Mouse (Mus musculus) megakaryocyte, adult 5-6 weeks (primary cell): ENCODE results near the gene Rcan2. TPM values are rescaled to one million over a fixed set of nuclear protein-coding genes. Genes with fewer than 3 reads are reported as not detected.
A peak's percentile ranks its signal among the peaks of the same experiment; 100 is the strongest.

Experiments used
- ATAC-seq: 2 replicates; pipeline ENCODE4 v1.8.0; 2016; ENCODE audit warnings: mild to moderate bottlenecking, inconsistent platforms; ENCODE audit not compliant: poor library complexity, severe bottlenecking
- total RNA-seq, 2 experiments: library from RNA; stranded (forward) in 1 of 2; stranded (reverse) in 1 of 2; fragments of 153-499, 151-499 nt in 1 of 2; fragments of 221-1000, 200-1000 nt in 1 of 2; gene quantifications; 2 replicates each; pipeline versions ENCODE4 v1.2.3 to v1.2.4; 2015 to 2017

Rcan2 gene
- total RNA-seq, 2 experiments from 2014 or later: not detected

DNA sequence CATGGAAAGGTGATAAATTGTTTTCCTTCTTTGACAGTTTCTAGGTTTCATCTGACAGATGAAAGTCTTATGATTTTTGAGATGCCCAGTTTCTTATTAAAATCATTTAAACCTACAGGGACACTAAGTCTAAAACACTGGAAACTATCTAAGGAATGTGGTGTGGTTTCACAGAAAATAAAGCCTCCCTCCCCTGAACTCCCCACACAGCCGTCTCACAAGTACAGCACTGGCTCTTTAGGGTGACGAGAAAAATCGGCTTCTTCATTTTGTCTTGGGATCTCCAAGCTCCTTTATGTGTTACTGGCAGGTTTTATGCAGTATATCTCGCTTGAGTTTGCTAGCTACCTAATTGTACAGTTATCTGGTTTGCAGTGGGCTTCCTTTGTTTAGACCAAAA, 210.8 kb downstream of the Rcan2 start:
- no peak for ATAC-seq

DNA sequence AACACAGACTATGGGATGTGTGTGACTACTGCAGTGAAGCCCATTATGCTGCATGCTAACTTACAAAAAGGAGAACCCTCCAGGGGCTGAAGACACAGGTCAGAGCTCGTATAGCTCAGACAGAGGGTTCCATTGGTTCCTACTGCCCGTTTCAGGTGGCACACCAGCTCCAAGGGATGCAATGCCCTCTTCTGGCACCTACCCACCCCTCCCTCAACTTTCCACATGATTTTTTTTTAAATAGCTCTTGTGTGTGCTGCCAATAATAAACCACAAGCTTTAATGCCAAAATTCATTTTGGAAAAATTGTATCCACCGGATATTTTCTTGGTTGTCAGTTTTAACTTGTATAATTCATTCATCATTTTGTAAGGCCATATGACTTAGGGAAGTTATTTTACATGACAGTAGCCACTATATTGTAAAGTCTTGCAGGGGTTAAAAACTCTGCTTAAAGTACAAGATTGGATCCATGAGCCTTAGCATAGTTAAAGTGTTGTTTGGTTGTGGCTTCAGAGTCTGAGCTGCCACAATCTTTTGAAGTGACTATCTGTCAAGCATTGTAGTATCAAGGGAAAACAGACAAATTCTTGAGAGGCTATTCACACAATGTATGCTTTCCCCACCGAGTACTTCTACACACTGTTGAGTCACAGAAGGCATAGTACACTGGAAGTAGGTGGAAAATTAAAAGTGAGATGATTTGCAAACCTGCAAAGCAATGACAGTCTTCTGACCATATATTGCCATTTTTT, 212.8 kb downstream of the Rcan2 start:
- ATAC-seq: no peak

DNA sequence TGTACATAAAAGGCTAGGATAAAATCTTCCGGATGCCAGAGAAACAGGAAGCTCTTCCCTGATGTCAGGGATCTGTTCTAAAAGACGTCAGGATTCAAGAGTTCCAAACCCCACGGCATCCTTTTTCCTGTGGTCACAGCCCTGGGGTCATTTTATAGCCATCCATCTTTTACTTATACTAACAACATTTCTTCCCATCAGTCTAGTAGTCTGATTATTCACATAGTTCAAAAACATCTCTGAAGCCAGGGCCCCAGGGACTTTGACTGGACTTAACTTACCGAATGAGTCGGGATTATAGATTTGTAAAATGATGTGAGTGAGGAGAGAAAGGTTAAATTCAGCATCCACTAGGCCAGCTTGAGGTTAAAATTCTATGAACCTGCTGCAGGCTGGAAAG, 215.2 kb downstream of the Rcan2 start:
- ATAC-seq: no peak

DNA sequence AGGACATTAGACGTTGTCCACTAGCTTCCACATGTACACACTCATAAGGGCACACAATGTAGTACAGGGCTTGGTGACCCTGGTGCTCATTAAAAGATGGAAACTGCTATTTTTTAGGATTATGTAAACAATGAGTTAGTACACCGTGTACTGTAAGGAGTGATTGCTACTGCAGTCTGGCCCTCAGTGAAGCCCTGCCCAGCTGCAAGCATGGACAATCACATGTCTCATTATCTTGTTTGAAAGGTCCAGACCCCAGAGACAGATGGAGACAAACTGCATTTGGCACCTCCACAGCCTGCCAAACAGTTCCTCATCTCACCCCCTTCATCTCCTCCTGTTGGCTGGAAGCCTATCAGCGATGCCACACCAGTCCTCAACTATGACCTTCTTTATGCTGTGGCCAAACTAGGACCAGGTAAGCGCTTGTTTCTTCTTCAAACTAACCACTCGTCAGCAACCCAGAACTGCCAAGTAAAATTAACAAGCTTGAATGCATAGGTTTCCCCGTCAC, 219.6 kb downstream of the Rcan2 start:
- no peak for ATAC-seq

DNA sequence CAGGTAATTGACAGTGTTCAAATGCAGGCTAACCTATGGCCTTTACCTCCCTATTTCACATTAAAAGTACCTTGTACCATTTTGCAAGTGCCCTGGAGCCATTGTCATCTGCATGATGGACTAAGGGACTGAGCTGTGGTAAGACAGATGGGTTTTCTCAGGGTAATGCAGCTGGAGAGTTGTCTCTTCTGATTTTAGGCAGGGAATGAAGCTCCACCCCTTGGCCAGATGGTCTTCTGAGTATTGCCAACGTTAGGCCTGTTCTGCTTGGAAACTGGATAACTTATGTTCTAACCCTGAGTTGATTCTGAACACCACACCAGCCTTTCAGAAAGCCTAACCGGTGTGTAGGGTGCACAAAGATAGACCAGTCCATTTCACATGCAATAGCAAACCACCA, 222.7 kb downstream of the Rcan2 start:
- no peak for ATAC-seq

DNA sequence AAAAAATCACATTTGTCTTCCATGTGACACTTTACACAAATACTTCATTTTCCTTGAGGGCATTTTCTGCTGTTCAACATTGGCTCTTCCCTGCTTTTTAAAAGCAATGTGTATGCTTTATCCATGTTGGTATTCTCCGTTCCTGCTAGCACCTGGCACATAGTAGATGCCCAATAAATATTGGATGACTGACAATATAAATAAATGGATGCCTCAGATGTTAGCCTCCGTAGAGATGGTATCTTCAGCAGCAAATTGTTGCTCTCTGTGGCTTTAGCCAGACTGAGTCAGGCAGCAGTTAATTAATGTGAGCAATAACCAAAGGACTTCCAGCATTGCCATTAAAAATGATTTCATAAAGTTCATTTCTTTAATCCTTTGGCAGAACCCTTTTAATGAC, 223.9 kb downstream of the Rcan2 start:
- ATAC-seq: no peak

DNA sequence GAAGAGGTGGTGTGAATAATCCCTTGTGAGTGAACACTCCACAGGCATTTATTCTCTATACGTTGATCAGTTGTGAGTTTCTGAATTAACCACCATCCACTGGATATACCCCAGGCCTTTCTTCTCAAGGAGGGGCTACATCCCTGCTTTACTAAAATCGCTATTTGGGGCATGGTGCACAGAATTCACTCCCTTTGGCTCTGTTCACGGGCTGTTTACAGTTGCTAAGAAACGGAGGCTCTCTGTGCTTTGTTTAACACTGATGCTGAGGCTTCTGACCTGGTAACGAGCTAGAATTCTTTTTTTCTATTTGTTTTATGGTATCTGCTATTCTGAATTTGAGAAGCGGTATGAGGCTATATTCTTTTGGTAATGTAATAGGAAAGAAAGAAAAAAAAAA, 224.8 kb downstream of the Rcan2 start:
- ATAC-seq: no peak

DNA sequence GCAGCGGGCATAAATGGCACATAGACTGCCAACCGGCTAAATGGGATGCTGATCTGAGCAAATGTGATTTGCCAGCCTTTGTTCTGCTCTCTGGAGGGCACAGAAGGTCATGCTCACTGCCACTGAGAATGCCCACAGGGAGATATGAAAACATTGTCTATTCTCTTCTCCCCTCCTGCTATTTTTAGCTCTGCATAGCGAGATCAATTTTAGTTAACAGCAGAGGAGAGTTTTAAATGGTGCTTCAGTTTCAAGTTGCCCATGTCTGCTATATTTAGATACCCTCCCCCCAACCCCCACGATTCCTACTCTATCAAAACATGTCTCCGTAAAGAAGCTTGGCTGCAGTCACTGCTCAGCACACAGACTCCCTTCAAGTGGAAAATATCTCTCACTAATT, 225.2 kb downstream of the Rcan2 start:
- no peak for ATAC-seq

DNA sequence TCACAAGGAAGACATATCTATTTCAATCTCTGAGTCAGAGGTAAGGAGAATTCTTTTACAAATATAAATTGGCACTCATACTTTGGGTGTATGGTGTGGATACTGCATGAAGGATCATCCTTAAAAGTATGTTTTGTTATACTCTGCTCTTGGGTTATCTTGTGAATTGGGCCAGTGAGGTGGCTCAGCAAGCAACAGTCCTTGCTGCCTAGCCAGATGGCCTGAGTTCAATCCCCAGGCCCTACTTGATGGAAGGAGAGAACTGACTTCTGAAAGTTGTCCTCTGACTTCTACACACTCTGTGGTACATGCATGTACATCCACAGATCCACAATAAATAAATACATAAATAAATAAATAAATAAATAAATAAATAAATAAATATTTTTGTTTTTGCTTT, 225.6 kb downstream of the Rcan2 start:
- ATAC-seq: no peak

DNA sequence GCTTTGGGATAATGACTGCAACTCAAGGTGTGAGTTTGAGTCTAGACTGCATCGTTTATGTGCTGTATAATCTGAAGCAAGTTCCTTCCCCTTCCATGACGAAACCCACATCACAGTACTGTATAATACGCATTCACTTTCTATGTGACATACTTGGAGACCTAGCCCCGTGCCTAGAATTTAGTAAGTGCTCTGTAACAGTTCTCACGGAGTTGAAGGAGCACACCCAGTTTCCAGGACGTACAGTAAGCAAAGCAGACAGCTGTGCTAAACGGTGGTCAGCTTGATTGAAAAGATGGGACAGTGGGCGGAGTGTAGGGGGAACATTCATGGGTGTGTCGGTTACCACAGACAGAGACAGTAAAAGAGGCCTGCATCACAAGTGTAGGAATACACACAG, 226.2 kb downstream of the Rcan2 start:
- no peak for ATAC-seq

DNA sequence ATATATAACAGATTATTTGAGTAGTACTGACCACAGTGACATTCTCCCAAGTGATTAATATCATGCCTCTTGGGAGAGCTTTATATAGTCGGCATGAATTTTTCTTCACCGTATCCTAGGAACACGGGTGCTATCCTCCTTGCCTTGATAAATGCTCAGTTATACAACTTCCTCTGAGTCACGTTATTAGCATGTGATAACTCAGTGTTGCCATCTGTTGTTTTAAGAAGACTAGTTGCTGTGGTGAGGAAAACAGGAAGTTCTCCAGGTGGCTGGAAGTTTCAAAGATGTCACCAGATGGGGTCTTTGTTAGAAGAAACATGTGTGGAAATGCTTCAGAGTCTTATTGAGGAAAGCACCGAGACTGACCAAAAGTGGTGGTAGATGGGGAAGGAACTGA, 228.5 kb downstream of the Rcan2 start:
- no peak; the same call in 1 of the 2 replicates for ATAC-seq

DNA sequence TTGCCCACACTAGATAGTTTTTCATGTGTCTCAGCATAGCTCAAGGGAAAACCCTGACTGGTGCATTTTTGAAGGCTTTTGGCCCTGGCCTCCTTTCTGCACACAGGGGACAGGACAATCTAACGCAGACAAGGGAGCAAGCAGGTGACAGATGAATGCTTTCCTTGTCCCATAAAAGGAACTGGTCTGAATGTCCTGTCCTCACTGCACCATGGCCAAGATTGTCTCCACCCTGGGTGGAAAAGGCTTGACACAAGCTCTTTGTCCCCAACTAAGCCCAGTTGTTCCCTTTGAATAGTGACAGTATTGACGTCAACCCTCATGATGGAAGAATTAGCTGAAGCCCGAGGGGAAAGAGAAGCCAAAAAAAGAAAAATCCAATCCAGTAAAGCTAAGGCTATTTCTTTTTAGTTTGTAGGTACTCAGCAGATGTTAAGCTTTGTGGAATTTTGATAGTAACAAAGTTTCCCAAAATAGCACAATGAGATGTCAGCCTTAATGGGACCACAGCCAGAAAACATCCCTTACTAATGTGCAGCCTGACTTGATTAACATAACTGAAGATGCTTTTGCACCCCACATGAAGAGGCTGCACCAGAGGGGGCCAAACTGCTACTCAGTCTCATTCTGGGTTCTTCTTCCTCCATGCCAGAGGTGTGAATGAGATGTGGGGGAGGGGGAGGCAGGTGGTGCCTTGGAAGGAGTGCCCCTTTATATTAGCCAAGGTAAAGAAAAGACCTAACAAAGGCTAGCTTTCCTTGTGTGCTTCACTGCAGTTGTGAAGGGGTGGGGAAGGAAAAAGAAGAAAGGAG, 229.8 kb downstream of the Rcan2 start:
- ATAC-seq: no peak

DNA sequence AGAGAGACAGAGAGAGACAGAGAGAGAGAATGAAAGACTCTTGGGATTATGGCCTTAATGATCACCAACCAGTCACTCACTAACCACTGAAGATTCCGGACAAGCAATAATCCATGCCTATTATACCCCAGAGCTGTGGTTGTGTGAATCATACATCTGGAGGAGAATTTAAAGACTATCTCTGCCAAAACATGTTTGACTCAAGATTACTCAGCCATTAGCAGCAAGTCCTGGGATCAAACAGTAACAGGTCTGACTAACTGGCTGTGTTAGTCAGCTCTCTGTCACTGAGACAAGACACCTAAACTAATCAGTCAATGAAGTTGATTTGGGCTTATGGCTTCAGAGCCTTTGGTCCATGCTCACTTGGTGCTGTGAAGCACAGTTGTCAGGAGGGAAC, 233.9 kb downstream of the Rcan2 start:
- no peak for ATAC-seq

DNA sequence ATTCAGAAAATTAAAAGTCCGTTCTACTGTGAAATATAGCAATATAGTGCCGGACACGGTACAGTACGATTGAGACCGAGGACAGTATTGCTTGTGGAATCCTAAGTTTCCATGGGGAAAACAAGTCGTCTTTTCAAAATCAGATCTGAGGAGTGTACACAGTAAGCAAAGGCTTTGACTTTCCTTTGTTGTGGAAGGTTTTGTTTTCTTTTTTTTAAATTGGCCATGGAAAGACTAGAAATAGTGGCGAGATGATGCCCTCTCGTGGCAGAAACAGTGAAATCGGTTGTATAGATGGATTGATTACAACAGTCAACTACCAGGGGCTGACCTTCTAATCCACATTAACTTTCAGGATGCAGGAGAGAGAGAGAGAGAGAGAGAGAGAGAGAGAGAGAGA, 237.5 kb downstream of the Rcan2 start:
- ATAC-seq: no peak

DNA sequence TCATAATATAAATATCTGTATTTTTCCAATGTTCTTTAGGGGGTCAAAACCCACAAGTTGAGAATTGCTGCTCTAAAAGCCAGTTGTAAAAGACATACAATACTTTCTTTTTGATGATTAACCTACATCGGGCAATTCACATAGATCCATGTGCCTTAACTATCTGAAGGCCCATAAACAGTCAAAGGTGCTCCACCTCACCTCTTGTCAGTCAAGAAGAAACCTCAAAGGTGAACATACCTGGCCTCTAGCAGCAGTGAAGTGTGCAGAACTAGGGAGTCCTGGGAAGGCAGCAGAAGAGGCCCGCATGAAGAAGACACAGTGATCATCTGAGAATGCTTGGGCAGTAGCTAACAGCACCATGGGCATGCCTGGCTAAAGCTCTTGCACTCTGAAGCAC, 239.3 kb downstream of the Rcan2 start:
- ATAC-seq: no peak

DNA sequence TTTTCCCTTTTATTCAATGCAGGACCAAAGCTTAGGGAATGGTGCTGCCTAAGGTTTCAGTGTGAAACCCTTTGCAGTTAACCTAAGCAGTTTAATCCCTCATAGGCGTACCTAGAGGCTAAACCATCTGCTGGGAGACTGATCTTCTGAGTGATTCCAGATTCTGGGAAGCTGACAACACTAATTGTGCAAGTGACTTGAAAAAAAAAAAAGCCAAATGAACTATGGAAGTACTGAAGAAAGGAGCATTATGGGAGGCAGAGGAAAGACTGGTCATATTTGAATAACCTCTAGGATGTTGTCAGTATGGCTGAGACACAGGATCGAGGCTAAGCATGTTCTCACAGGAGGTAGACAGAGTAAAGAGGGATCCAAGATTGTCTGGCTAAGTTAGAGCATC, 241.2 kb downstream of the Rcan2 start:
- no peak for ATAC-seq

DNA sequence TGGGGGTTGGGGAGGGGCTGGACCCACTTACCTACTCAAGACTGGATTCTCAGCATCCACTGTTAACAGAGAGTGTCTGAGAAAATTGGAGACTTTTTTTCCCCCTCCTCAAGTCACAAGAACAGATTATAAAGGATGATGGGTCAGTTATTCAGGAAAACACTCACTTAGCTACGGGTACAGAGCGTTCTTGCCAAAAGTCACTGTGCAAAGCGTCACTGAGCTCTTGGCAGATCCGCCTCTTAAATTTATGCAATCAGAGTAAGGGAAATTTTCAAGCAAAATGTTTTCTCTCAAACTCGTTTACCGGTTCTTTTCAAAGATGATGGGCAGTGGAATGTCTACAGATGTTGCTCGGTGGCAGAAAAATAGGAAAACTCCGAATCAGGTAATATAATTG, 241.7 kb downstream of the Rcan2 start:
- ATAC-seq: no peak

DNA sequence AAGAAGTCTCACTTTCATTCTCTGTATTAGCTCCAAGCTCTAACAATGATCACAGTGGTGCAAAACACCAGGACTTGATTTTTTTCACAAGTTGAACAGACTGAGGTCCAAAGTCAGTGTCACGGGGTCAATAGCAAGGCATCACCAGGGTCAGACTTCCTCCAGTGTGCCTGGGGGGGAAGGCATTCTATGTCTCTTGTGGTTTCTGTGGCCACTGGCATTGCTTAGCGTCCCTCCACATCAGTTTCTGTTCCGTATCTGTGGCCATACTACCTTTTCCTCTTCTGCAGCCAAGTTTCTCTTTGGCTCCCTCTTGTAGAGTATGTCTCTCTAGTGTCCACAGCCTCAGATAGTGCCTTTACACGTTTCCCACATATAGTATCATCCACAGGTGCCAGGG, 252.3 kb downstream of the Rcan2 start:
- ATAC-seq: peak; percentile 99

DNA sequence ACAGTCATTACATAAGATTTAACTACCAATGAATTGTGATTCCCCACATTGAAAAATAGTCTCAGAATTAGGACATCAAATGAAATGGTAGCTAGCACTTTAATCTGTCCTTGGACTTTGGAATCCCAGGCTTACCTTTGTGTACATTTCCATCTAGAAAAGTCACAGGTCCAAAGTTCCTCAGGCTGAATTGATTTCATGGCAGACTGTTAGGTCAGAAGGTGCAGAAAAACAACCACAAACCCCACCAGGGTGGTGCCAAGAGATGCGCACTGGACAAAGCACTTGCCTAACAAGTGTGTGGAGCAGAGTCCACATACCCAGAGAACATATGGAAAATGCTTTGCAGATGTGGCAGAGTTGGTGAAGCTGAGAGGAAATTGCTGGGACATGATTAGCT, 256.0 kb downstream of the Rcan2 start:
- no peak for ATAC-seq

DNA sequence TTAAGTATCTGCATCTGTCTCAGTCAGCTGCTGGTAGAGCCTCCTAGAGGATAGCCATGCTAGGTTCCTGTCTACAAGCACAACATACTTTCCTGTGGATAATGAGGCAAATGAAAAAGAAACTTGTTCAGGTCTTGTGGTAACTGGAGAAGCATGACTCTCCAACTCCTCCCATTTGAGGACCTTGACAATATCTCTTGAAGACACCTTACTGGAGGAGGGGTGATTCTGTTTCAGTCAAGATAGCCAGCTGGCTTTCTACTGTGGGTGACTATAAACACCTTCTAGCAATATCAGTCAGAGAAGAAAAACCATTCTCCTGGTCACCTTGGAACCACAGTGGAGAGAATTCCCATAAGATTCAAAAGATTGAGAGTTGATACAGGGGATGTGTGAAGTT, 257.0 kb downstream of the Rcan2 start:
- no peak for ATAC-seq

DNA sequence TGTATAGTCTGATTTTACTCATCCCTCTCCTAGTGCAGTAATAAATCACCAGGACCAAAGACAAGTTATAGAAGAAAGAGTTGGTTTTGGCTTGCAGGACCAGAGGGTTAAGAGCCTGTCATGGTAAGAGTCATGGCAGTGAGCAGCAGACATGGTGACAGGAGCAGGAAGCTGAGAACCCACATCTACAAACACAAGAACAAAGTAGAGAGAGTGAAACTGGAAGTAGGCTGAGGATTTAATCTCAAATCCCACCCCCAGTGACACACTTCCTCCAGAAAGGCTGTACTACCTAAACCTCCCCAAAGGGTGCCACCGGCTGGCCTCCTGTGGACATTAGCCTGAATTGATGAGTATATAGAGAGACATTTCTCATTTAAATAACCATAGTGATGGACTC, 259.6 kb downstream of the Rcan2 start:
- 0 out of 2 replicates have a peak, but pooled peaks have one; percentile 21 for ATAC-seq

DNA sequence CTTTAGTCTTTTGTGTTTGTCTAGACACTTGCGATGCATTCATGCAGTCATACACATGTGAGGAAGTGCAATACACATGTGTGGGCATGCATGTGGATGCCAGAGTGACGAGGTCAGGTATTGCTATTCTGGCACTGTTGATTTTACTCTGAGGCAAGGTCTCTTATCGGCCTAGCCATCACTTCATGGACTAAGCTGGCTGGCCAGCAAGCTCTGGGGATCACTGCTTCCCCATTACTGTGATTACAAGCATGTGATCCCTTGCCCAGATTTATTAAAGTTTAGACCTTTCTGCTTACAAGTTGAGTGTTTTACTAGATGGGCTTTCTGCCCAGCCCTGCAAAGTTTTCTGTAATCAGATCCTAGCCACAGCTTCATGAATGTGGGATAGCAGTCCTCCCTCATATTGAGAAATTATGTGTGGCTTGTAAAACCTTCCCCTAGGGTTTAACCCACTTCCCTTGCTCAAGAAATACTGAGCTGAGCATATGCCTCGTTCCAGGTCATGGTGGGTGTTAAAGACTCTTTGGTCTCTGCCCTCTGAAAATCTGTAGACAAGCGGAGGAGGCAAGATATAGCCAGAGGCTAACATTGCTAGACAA, 260.2 kb downstream of the Rcan2 start:
- ATAC-seq: peak; percentile 40; the same call in 1 of the 2 replicates
